Comparison of ENCODE assay signal across 21 mouse cellular contexts in genomic region chr11:17708769-17709168, GRCm38 (mm10).
A peak's percentile ranks its signal among the peaks of the same experiment; 100 is the strongest.
DNase-seq lines count a peak whose midpoint lies in the region; ATAC-seq and TF ChIP-seq lines count a peak whose summit lies in the region.
"Had no signal": no experiment of that assay in that cellular context is flagged by ENCODE, and none has a peak within 500 bp of the region (broad histone marks: within the 10 kb centered on the region; RNA-seq: fewer than 3 reads in every experiment).

No protein-coding gene starts in this region.

- H3K4me3 ChIP-seq in kidney, adult 2 months (ENCODE audit: insufficient read depth, low read depth, low read length) = no peak overlapping the region
- H3K4me3 ChIP-seq in lung, postnatal 0 days (ENCODE audit: low read depth, low read length) = no peak overlapping the region
- H3K4me3 ChIP-seq: embryonic facial prominence, embryonic 10.5 days; forebrain, embryonic 10.5 days; gastrocnemius, adult 2 months; heart, embryonic 13.5 days; hindbrain, embryonic 12.5 days had no signal

- peak; percentile 17 for DNase-seq in kidney, adult 2 months
- no peak for DNase-seq in kidney, adult 18-20 months
- DNase-seq in kidney, postnatal 14 days = peak; percentile 20
- no peak for DNase-seq in kidney, adult 8-10 months
- DNase-seq in lung, postnatal 0 days (ENCODE audit: low spot score) = peak; percentile 85
- DNase-seq in lung, postnatal 36 days = peak; percentile 63
- DNase-seq: adrenal gland, postnatal 14 days; cerebellum, adult 18-20 months; cerebellum, adult 9-11 months; gastrocnemius, adult 2 months; gastrocnemius, postnatal 25 days; heart, postnatal 4 days had no signal

- no peaks in the 10 kb centered on the region for H3K4me1 ChIP-seq in kidney, adult 2 months (ENCODE audit: control insufficient read depth, insufficient read depth, low read length)
- H3K4me1 ChIP-seq in lung, postnatal 0 days (ENCODE audit: insufficient read depth, low read depth, low read length) = no peaks in the 10 kb centered on the region
- H3K4me1 ChIP-seq: embryonic facial prominence, embryonic 10.5 days; forebrain, embryonic 10.5 days; heart, embryonic 13.5 days; hindbrain, embryonic 12.5 days had no signal

- H3K27ac ChIP-seq in kidney, adult 2 months (ENCODE audit: insufficient read depth, low read depth, low read length) = no peak overlapping the region
- H3K27ac ChIP-seq in lung, postnatal 0 days (ENCODE audit: low read length) = no peak overlapping the region
- H3K27ac ChIP-seq: embryonic facial prominence, embryonic 10.5 days; forebrain, embryonic 10.5 days; gastrocnemius, adult 2 months; heart, embryonic 13.5 days; hindbrain, embryonic 12.5 days had no signal

- peak; percentile 60 for ATAC-seq in lung, postnatal 0 days
- ATAC-seq in monocyte, adult 5-6 weeks (replicated peaks; ENCODE audit: insufficient number of reproducible peaks, low FRiP score, low TSS enrichment, poor library complexity, severe bottlenecking) = no peak
- no peak for ATAC-seq in erythroid progenitor cell, adult 5-6 weeks (replicated peaks; ENCODE audit: low FRiP score, poor library complexity, severe bottlenecking)
- ATAC-seq: activated CD4-positive, CD25-positive, alpha-beta regulatory T cell, adult 4 months; forebrain, embryonic 14.5 days; Patski had no signal

- no peak for TF ChIP-seq POLR2A in kidney, adult 2 months (IDR thresholded peaks at IDR 0.05; ENCODE audit: low read depth, low read length)

- no peaks in the 10 kb centered on the region for H3K27me3 ChIP-seq in kidney, adult 2 months (replicated peaks; ENCODE audit: control insufficient read depth, insufficient read depth, low read length)
- H3K27me3 ChIP-seq in lung, postnatal 0 days (replicated peaks; ENCODE audit: insufficient read depth, low read length) = no peaks in the 10 kb centered on the region
- H3K27me3 ChIP-seq: heart, embryonic 13.5 days; hindbrain, embryonic 12.5 days had no signal

- H3K4me2 ChIP-seq in lung, postnatal 0 days (replicated peaks; ENCODE audit: low read depth, low read length) = no peak overlapping the region
- H3K4me2 ChIP-seq: heart, embryonic 13.5 days; hindbrain, embryonic 12.5 days had no signal

- TF ChIP-seq CTCF in kidney, adult 2 months (conservative IDR thresholded peaks at IDR 0.05; ENCODE audit: insufficient read depth, insufficient read length, low read depth, low read length) = no peak
- TF ChIP-seq CTCF in lung, postnatal 0 days (IDR thresholded peaks at IDR 0.05) = no peak

- TF ChIP-seq EP300 in lung, postnatal 0 days (IDR thresholded peaks at IDR 0.05) = 0 out of 2 replicates have a peak, but pooled peaks have one; percentile 28

- H3K9ac ChIP-seq in lung, postnatal 0 days (replicated peaks; ENCODE audit: low read depth) = no peak overlapping the region
- H3K9ac ChIP-seq: heart, embryonic 13.5 days; hindbrain, embryonic 12.5 days had no signal

- H3K9me3 ChIP-seq in lung, postnatal 0 days (ENCODE audit: low read length) = no peaks in the 10 kb centered on the region
- H3K9me3 ChIP-seq: embryonic facial prominence, embryonic 10.5 days; forebrain, embryonic 10.5 days; hindbrain, embryonic 12.5 days had no signal

- H3K36me3 ChIP-seq in kidney, adult 2 months (ENCODE audit: control insufficient read depth, insufficient read depth, low read length) = no peaks in the 10 kb centered on the region
- H3K36me3 ChIP-seq in lung, postnatal 0 days (ENCODE audit: insufficient read depth, low read length) = no peaks in the 10 kb centered on the region
- H3K36me3 ChIP-seq: embryonic facial prominence, embryonic 10.5 days; forebrain, embryonic 10.5 days; heart, embryonic 13.5 days; hindbrain, embryonic 12.5 days had no signal

Comparison
In these comparisons a context has a peak if more than half of its experiments do, and no peak if none do; other contexts are left out.
1. DNase-seq: peak in kidney, adult 2 months (single experiment), kidney, postnatal 14 days (single experiment), lung, postnatal 0 days (single experiment) and lung, postnatal 36 days (single experiment); none in kidney, adult 18-20 months (single experiment) and kidney, adult 8-10 months (0 of 2).